Mouse (Mus musculus) testis, postnatal 10 days (tissue): ENCODE data around the gene Hist2h3c1.
"Not testable (repeated sequence)": the region's sequence is repeated elsewhere in the genome, so short reads cannot be mapped to it uniquely, and the experiment has no call there.

ENCODE experiments used
- DNase-seq: peaks from one replicate; pipeline ENCODE4 v3.0.0; 2021; ENCODE audit warnings: low spot score

Hist2h3c1 gene

DNA sequence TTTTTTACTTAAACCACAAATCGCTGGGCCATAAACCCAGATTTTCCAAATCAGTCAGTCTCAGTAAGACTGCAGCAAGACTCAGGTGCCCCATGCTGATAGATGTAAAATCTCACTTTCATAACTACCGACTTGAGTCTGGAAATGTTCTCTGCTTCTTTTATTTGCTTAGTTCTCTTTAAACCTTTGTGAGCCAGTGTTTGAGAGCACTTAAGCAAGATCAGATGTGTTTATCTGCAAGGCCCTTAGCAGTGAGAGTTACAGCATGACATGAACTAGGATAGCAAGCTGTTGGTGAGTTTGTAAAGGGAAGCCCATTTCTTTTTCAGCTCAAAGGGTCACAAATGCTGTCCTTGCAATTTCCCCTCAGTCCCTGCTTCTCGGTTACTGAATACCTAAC lies 10.7 kb downstream of the Hist2h3c1 start:
- no peak for DNase-seq

DNA sequence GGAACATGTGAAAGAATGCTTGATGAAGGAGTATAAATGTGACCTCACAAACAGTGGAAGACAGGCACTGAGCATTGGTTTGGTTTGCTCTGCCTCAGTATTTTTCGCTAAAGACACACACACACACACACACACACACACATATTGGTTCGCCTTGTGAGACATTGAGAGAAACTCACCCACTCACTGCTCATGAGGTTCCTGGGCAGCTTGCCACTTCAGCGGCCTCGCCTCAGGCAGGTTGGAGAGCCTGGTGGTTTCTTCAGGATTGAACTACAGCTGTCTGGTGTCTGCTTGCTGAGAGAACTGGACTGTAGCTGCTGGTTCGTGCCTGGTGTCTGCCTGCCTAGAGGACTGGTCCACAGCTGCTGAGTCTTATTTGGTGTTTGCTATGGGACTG lies 13.7 kb downstream of the Hist2h3c1 start:
- DNase-seq: no peak

DNA sequence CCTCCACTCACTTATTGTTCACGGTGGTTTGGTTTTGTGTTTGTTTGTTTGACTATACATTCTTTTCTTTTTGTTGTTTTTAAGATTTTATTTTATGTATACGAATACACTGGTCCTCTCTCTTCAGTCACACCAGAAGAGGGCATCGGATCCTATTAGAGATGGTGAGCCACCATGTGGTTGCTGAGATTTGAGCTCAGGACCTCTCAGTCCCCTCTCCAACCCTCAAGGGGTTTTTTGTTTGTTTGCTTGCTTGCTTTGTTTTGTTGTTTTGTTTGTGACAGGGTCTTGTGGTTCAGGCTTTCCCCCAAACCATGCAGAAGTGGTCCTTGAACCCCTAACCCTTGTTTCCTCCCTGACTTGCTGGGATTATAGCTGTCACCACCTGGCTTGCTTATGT lies 15.1 kb downstream of the Hist2h3c1 start:
- DNase-seq: no peak

DNA sequence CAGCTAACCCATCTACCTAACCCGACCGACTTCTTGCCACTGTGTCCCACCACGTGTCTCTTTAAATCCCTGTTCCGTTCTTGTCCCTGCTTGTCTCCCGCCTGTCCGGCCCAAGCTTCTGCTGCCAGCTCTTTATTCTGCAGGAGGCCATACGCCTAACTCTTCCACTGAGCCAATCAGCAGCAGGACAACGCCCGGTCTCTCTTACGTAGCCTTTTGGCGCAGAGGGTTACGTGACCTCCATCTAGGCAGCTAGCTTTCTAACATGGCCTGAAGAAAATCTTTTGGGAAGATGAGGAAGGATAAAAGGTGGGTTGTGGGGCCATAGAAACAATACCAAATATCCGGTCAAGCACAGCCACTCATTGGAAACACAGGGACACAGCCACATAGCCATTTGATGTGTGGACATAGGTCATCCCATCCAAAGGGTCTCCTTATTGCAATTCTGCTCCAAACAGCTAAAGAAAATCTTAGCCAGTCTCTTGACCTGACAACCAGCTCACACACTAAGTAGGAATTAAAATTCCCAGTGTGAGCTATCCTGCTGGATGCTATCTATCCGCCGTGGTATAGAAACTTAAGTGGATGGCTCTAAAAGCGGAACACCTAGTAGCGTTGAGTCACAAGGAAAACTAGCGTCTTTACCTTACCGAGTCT lies 15.9 kb downstream of the Hist2h3c1 start:
- peak; percentile 68 for DNase-seq

DNA sequence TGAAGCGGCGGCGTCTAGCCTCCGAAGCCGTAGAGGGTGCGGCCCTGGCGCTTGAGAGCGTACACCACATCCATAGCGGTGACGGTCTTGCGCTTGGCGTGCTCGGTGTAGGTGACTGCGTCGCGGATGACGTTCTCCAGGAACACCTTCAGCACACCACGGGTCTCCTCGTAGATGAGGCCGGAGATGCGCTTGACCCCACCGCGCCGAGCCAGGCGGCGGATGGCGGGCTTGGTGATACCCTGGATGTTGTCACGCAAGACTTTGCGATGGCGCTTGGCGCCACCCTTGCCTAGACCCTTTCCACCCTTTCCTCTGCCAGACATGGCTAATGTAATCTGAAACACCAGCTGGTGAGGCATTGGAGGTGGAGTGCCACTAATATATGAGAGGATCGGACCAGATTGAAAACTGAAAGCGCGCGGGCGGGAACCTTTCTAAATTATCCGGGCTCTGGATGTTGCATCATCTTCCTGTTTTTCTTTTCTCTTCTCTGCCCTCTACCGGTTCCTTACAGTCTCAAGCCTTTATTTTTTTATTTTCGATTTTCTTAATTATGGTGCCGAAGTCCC lies 16.6 kb downstream of the Hist2h3c1 start, which contains the start of gene Hist2h4:
TSS of gene Hist2h4 (minus strand) at position 333 of the 572 bp plus-strand sequence.
- peak; percentile 90 for DNase-seq

DNA sequence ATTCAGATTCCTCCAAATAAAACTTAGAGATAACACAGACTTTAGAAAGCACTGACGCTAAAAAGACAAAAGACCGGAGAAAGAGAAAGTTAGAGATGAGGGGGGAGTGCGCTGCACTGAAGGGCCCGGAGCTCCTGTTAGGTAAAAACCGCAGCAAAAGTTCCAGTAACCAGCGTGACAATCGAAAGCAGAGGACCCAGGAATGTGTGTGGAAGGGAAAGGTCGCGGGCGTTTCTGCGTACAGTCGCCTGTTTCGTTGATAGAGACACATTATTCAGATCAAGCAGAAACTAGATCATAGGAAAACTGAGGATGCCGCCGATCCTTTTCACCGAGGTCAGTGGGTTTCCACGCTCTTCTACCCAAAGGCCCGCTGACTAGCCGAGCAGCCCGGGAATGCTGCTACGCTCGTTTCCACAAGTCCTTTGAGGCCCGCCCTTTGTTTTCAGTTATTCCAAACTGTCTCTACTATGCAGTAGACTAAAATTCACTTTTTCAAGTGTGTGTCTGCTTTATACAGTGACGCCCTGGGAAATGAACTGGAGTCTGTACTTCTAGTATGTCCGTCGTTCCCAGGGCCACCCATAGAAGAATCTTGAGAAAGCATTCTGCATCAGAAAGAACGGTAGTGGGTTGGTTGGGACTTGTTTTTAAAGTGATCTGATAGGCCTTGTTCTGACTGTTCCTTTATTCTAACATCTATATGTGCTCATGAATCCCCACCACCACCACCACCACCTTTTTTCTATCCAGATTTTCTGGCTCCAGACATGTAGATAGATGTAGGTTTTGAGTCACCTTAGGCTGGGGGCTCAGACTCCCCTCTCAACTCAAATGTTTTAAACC lies 17.3 kb downstream of the Hist2h3c1 start:
- peak; percentile 58 for DNase-seq

DNA sequence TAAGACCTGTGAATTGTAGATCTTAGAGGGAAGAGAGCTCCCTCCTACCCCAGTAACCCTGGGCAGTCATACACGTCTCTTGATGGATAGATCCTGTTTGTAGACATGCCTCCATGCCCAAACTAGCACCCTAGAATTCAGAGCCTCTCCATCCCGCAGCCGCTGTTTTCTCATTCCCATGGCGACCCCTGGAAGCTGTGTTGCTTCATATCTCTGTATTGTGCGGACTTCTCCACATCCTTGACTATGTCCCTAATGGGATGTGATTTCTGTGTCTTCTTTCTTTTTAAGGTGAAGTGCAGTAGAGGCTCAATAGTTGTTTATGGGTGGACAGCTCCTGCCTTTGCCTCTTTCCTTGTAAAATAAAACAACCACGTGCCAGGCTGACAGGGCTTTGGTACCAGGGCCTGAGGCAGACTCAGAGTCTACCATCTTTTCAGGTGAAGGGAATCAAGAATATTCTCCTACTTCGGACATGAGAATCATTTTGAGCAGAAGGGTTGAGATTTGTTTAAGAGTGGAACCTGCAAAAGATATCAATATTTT lies 18.0 kb downstream of the Hist2h3c1 start:
- no peak for DNase-seq

DNA sequence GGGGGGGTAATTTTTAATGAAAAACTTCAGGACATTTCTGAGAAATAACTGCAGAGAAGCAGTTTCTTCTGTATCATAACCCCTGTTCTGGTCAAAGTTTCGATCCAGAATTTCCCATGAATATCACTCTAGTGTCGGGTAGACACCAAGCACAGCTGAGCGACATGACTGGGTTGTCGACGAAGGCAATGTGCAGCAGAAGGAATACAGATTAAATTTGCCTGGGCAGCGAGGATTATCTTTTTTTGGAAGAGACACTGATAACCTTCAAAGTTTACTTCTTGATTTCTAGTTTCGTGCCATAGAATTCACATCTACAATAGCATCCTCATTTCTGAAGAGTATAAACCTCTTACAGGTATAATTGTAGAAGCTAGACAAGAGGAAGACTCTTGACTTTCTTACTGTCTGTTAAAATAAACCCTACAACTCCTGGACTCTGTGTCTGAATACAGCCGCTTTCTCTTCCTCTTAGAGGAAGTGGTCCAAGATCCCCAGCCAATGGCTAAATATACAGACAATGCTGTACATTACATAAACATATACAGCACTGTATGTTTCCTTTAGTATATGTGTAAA lies 19.7 kb downstream of the Hist2h3c1 start:
- DNase-seq: no peak

DNA sequence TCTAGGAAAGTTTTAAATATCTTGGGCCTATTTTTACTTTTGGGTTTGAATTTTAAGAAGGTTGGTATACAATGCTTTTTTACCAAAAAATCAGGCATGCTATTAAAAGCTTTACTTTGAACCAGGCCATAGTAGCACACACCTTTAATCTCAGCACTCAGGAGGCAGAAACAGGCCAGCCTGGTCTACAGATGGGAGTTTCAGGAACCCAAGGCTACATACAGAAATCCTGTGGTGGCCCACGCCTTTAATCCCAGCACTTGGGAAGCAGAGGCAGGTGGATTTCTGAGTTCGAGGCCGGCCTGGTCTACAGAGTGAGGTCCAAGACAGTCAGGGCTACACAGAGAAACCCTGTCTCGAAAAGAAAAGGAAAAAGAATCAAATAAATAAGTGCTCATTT lies 21.1 kb downstream of the Hist2h3c1 start:
- no peak for DNase-seq

DNA sequence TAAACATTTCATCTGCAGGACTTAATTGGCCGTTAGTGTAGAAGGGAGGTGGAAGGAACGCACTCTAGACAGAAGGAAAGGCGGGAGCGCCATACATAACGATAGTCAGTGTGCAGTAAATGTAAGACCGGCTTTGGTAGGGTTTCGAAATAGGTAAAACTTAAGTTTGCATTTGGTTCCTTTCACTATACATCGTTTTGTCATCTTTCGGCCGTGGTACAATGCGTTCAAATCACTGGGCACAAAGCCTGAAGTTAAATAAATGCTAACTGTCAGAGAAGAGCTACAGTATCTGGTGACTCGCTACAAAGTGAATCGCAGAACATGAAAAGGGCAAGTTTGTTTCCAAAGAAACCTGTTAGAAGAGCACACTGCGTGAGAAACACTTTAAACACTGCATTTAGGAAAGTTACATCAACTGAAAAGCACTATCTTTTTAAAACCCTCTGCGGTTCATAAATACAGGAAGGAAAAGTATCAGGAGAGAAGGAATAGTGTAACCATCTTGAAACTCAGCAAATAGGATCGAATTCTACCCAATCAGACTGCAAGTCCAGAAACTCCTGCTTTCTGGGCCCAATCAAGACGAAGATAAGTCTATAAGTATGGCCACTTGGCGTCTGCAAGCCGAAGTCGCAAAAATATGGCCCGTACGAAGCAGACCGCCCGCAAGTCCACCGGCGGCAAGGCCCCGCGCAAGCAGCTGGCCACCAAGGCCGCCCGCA lies 21.7 kb downstream of the Hist2h3c1 start, which contains the start of gene Hist2h3b:
TSS of gene Hist2h3b (plus strand) at position 604 of the 725 bp plus-strand sequence.
- DNase-seq: peak; percentile 79

DNA sequence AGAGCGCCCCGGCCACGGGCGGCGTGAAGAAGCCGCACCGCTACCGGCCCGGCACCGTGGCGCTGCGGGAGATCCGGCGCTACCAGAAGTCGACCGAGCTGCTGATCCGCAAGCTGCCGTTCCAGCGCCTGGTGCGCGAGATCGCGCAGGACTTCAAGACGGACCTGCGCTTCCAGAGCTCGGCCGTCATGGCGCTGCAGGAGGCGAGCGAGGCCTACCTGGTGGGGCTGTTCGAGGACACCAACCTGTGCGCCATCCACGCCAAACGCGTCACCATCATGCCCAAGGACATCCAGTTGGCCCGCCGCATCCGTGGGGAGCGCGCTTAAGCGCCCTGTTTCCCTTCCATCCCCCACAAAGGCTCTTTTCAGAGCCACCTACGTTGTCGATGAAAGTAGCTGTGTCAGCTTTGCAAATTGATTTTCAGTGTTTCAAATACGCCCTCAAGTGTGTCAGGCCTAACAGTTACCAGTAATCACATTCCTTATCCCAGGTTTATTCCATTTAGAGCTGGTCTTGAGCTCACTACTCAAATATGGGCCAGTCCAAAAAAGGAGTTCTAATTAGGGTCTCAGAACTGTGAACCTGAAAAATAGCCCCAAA lies 22.4 kb downstream of the Hist2h3c1 start:
- DNase-seq: not testable (repeated sequence)

DNA sequence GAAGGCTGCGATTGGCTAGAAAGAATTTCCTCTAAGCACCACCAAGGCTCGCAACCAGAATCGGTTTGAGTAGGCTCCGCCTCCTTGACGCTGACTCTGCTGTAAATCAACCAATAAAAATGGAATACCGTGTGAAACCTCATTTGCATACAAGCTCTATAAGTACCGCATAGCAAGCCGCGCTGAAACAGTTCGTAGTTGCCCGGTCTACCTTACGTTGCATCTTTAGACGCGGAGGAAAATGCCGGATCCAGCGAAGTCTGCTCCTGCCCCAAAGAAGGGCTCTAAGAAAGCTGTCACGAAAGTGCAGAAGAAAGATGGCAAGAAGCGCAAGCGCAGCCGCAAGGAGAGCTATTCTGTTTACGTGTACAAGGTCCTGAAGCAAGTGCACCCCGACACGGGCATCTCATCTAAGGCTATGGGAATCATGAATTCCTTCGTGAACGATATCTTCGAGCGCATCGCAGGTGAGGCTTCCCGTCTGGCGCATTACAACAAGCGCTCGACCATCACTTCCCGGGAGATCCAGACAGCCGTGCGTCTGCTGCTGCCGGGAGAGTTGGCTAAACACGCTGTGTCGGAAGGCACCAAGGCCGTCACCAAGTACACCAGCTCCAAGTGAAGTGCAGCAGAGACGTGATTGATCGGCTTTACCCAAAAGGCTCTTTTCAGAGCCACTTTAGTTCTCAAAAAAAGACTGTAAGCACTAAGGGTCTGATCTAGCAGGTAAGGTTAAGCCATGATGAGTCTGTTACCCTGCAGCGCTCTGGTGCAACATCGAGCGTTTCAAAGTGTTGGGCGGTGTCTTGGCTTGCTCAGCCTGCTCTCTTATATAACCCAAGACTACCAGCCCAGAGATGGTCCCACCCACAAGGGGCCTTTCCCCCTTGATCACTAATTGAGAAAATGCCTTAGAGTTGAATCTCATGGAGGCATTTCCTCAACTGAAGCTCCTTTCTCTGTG lies 23.3 kb downstream of the Hist2h3c1 start, which contains the start of gene Hist2h2bb:
TSS of gene Hist2h2bb (plus strand) at position 242 of the 964 bp plus-strand sequence.
- peak; percentile 84 for DNase-seq

DNA sequence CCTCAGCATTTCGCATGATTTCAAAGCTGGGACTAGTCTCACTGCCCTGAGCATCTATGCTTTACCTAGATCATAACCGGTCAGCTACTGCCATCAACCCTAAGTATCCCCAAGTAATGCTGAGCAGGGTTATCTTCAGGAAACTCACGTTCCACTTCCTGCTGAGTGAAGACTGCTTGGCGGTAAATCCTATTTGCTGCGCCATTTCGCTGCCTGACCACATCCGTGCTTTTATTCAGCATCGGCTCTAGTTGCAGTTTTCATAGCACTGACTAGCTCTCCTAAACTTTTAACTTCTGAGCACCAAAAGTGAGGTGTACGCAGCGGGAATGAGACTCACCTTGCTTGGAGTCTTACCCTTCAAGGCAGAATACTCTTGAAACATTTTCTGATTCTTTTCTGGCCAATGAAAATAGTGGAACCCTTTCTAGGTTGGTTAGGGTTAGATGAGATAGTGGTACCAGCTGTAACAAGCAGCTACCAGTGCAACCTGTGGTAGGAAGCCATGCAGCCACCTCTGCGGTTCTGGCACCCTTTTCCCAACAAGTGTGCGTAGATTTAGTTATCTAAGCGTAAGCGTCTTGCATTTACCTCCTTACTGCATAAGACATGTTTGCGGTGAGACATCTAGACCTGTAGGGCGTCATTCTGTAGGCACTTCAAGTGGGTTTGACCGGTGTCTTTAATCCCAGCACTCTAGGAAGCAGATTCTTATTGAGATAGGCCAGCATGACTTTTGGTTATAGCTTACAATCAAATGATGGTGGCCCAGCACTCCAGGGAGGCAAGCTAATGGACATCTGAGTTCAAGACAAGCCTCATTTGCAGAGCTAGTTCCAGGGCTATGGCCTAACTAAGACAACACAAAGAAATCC lies 27.3 kb downstream of the Hist2h3c1 start:
- no peak for DNase-seq

DNA sequence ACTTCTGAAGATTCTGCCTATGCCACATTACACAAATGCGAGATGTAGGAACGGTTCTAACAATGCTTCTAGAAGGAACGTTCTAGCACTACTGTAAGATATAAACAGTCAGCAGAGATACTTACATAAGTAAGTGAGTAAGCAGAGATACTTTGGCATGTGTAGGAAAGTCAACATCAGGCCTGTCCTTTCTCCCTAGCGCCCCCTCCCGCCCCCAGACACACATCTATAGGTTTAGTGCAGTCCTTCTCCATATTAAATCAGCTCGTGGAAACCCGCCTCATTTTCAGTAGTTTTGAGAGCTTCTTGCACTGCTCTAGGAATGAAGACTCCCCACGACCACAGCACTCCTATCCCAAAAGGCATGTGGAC lies 30.9 kb downstream of the Hist2h3c1 start:
- peak; percentile 60 for DNase-seq

DNA sequence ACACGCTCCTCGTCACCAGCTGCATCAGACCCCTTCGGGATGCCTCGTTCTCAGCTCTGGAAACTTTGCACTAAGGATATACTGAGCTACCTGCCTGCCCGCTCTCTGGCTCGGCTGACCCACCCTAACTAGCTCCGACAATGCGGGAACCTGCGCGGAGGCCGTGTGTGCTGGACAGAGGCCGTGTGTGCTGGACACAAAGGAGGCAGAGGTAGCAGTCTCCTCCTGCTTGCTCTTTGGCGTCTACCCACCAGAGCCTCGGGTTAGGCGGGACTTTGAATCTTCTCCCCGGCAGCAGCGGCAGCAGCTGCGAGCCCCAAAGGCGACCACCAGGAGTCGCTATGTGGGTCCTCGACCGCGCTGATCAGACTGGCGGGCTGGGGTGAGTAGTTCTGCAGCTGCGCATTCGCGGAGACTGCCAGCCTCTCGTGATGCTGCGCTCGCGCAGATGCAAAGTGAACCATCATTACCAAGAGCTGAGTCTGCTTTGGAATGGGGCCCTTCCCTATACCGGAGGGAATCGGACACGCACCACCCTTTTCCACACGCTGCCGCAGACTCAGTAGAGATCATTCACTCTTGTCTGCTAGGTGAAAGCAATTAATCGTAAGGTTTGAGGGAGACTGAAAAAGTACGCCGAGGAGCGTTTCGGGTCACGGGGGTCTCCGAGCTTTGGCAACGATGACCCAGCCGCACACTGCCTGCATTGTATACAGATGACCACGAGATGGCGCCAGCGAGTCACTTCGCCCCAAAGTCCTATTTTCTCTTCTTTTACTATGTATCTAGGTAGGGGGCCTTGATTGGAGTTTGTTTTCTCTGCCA lies 31.5 kb downstream of the Hist2h3c1 start:
- DNase-seq: peak; percentile 94

DNA sequence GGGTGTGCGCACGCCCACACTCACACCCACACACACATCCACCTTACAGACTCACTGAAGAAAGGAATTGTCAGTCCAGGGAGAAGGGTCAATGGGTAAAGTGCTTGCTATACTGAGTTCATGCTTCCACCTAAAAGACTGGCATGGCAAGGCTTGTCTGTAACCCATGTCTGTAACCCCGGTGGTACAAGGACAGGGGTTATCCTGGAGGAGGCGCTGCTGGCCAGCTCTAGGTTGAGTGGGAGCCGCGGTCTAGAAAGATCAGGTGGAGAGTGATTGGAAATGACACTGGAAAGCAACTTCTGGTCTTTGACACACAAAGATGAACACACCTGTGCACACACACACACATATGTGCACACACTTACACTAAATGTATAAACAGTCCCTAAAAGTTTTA lies 34.2 kb downstream of the Hist2h3c1 start:
- no peak for DNase-seq

DNA sequence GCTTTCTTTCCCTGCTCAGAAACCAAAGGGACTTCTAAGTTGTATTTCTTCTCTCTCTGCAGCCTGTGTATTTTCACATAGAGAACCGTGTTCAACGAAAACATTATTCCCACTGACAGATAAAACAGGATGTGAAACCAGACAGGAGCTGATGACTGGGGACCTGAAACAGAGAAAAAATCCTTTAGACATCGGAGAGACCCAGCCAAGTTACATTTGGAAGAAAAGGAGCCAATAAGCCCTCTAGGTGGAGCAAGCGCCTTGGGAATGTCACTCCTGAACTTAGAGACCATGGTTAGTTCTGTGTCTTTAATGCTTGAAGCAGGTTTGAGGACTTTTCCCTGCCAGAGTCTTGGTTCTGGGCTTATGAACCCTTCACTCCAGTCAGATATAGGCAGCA lies 38.0 kb downstream of the Hist2h3c1 start:
- no peak for DNase-seq

DNA sequence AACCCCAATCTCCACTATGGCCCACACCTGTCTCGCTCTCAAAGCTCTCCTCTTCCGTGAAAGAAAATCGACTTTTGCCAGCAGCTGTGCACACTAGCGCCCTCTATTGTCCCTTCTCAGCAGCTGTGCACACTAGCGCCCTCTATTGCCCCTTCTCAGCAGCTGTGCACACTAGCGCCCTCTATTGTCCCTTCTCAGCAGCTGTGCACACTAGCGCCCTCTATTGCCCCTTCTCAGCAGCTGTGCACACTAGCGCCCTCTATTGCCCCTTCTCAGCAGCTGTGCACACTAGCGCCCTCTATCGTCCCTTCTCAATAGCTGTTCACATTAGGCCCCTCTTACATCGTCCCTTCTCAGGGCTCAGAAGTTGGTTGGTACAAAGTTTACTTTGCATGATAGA lies 40.8 kb downstream of the Hist2h3c1 start:
- DNase-seq: not testable (repeated sequence)
